Mouse (Mus musculus) urinary bladder, adult 2 months (tissue): ENCODE results near the gene Klf3. TPM values are rescaled to one million over a fixed set of nuclear protein-coding genes. Genes with fewer than 3 reads are reported as not detected.

Experiments
- DNase-seq: peaks from one replicate; pipeline ENCODE4 v3.0.0; 2022; ENCODE audit warnings: low spot score
- polyA plus RNA-seq: library from polyadenylated mRNA; depleted of rRNA; stranded (reverse); fragments of >200 nt; gene quantifications from 2 replicates; pipeline ENCODE4 v1.2.3, GENCODE M21; 2012

The Klf3 gene
- polyA plus RNA-seq, 1 experiment = 55.4 TPM

GRCm38 (mm10) chr5:64835295-64835694 lies 32.1 kb downstream of the Klf3 start:
- DNase-seq = no peak

- DNase-seq = no peak
These were observed 35.9 kb downstream of the Klf3 start for GRCm38 (mm10) chr5:64839016-64839599.

GRCm38 (mm10) chr5:64840087-64840486 lies 36.9 kb downstream of the Klf3 start:
- DNase-seq = no peak

- no peak for DNase-seq
These were observed 41.4 kb downstream of the Klf3 start for GRCm38 (mm10) chr5:64844622-64845021.

- no peak for DNase-seq
These were observed 44.1 kb downstream of the Klf3 start for GRCm38 (mm10) chr5:64847305-64847704.

GRCm38 (mm10) chr5:64849892-64850291 lies 46.7 kb downstream of the Klf3 start:
- DNase-seq = no peak

- no peak for DNase-seq
These were observed 49.6 kb downstream of the Klf3 start for GRCm38 (mm10) chr5:64852656-64853398.

- no peak for DNase-seq
These were observed 50.2 kb downstream of the Klf3 start for GRCm38 (mm10) chr5:64853421-64853820.

GRCm38 (mm10) chr5:64855199-64855598 lies 52.0 kb downstream of the Klf3 start:
- no peak for DNase-seq

- no peak for DNase-seq
These were observed 57.8 kb downstream of the Klf3 start for GRCm38 (mm10) chr5:64860900-64861470.

- DNase-seq = no peak
These were observed 58.4 kb downstream of the Klf3 start for GRCm38 (mm10) chr5:64861471-64862199.

- DNase-seq = no peak
These were observed 59.1 kb downstream of the Klf3 start for GRCm38 (mm10) chr5:64862269-64862668.

GRCm38 (mm10) chr5:64864699-64865108 lies 61.5 kb downstream of the Klf3 start:
- peak; percentile 44 for DNase-seq

- no peak for DNase-seq
These were observed 62.2 kb downstream of the Klf3 start for GRCm38 (mm10) chr5:64865219-64865964.

GRCm38 (mm10) chr5:64866331-64867050 lies 63.3 kb downstream of the Klf3 start:
- no peak for DNase-seq

GRCm38 (mm10) chr5:64867124-64867523 lies 63.9 kb downstream of the Klf3 start:
- DNase-seq = no peak

GRCm38 (mm10) chr5:64867551-64867950 lies 64.4 kb downstream of the Klf3 start:
- DNase-seq = no peak

GRCm38 (mm10) chr5:64876086-64876830 lies 73.1 kb downstream of the Klf3 start:
- no peak for DNase-seq

GRCm38 (mm10) chr5:64877235-64878026 lies 74.2 kb downstream of the Klf3 start:
- DNase-seq = no peak

- DNase-seq = no peak
These were observed 74.8 kb downstream of the Klf3 start for GRCm38 (mm10) chr5:64878027-64878425.
